Mouse (Mus musculus) monocyte, adult 59 days (primary cell): ENCODE results near the gene Trappc13. TPM values are rescaled to one million over a fixed set of nuclear protein-coding genes. Genes with fewer than 3 reads are reported as not detected.

Experiments used
- total RNA-seq, 2 experiments: library from RNA; stranded (reverse); gene quantifications; one replicate each; pipeline ENCODE4 v1.2.4; 2023

The Trappc13 gene
- 10 to 100 TPM; 25.2 to 27.8 TPM for total RNA-seq

GRCm38 (mm10) chr13:104177796-104178649 lies at the start of gene Trappc13:
Gene Trappc13 (minus strand): TSS chr13:104178469.

GRCm38 (mm10) chr13:104178650-104179121 lies 417 bp upstream of the Trappc13 start, which contains the start of gene Trim23:
Gene Trim23 (plus strand): TSS chr13:104178797.

GRCm38 (mm10) chr13:104109288-104109815 lies 68.9 kb downstream of the Trappc13 start, which contains the start of the genes Nln and Sgtb:
Gene Nln (minus strand): TSS chr13:104109614.
Gene Sgtb (plus strand): TSS chr13:104109741.

Other genes with a start within 250 kb of the Trappc13 start
- 10 to 100 TPM; 31.1 to 45.2 TPM for gene Nln, start 68.9 kb downstream of the Trappc13 start, total RNA-seq
- 1 to 10 TPM in 1 of 2 experiments, under 1 TPM in 1; 0.58 to 1.3 TPM for gene Sgtb, start 68.7 kb downstream of the Trappc13 start, total RNA-seq
- gene Trim23, start 328 bp upstream of the Trappc13 start, total RNA-seq = 1 to 10 TPM; 8.1 to 9.0 TPM
- gene Cenpk, start 50.1 kb upstream of the Trappc13 start, total RNA-seq = 1 to 10 TPM; 1.7 to 1.9 TPM
- 10 to 100 TPM; 18.7 to 19.7 TPM for gene Ppwd1, start 50.4 kb upstream of the Trappc13 start, total RNA-seq
- 1 to 10 TPM; 6.6 to 7.7 TPM for gene Adamts6, start 109.4 kb upstream of the Trappc13 start, total RNA-seq